Mouse (Mus musculus) liver, embryonic 14.5 days (tissue): ENCODE data around the gene Men1.

ENCODE experiments used
- CTCF ChIP-seq: IDR thresholded peaks from 2 replicates; pipeline ENCODE4 v1.5.1; 2016; ENCODE audit warnings: antibody characterized with exemption, low read depth, control low read depth
- EP300 ChIP-seq: IDR thresholded peaks from 2 replicates; pipeline ENCODE4 v1.6.1; 2016; ENCODE audit warnings: antibody characterized with exemption, low read depth

- no peak for TF ChIP-seq CTCF
- TF ChIP-seq EP300, result no peak
These were observed 26.5 kb downstream of the Men1 start for GRCm38 (mm10) chr19:6361291-6361690.
